Mouse (Mus musculus) MEL (cell line): Measurements from ENCODE around the gene Abat.
"Not testable (repeated sequence)": the region's sequence is repeated elsewhere in the genome, so short reads cannot be mapped to it uniquely, and the experiment has no call there.

Source experiments
- ETS1 ChIP-seq: IDR thresholded peaks from 2 replicates; pipeline ENCODE4 v1.6.1; 2012; ENCODE audit warnings: low read depth, mild to moderate bottlenecking, inconsistent platforms, low read length, improper control_type of control experiment, moderate library complexity
- NELFE ChIP-seq: IDR thresholded peaks from 2 replicates; pipeline ENCODE4 v1.6.1; 2011; ENCODE audit warnings: low read depth, low read length, improper control_type of control experiment

GRCm38 (mm10) chr16:8561856-8562255 lies 48.6 kb downstream of the Abat start:
- TF ChIP-seq ETS1, NELFE: not testable (repeated sequence)
